Mouse (Mus musculus): ENCODE data around the gene Shc1.
"Not testable (repeated sequence)": the region's sequence is repeated elsewhere in the genome, so short reads cannot be mapped to it uniquely, and the experiment has no call there.

Gene Shc1

GRCm38 (mm10) chr3:89417840-89418169 is 438 bp upstream of the Shc1 start:
- DNase-seq (ENCODE audit: extremely low read depth, low read depth, low spot score) = no peak

GRCm38 (mm10) chr3:89418861-89419250 is 613 bp downstream of the Shc1 start:
- DNase-seq (ENCODE audit: extremely low read depth, low read depth, low spot score) = no peak

GRCm38 (mm10) chr3:89419571-89419970 is 1.3 kb downstream of the Shc1 start:
- no peak for DNase-seq (ENCODE audit: extremely low read depth, low read depth, low spot score)

GRCm38 (mm10) chr3:89419981-89420380 is 1.7 kb downstream of the Shc1 start:
- DNase-seq (ENCODE audit: extremely low read depth, low read depth, low spot score) = no peak

- DNase-seq (ENCODE audit: extremely low read depth, low read depth, low spot score) = no peak
These were observed 2.2 kb downstream of the Shc1 start for GRCm38 (mm10) chr3:89420421-89420820.

GRCm38 (mm10) chr3:89421002-89421774 is 2.9 kb downstream of the Shc1 start:
- no peak for DNase-seq (ENCODE audit: extremely low read depth, low read depth, low spot score)

- no peak for DNase-seq (ENCODE audit: extremely low read depth, low read depth, low spot score)
These were observed 3.7 kb downstream of the Shc1 start for GRCm38 (mm10) chr3:89421810-89422473.

GRCm38 (mm10) chr3:89422556-89423205 is 4.4 kb downstream of the Shc1 start:
- no peak for DNase-seq (ENCODE audit: extremely low read depth, low read depth, low spot score)

GRCm38 (mm10) chr3:89424416-89425140 is 6.3 kb downstream of the Shc1 start:
- DNase-seq (ENCODE audit: extremely low read depth, low read depth, low spot score) = no peak

- DNase-seq (ENCODE audit: extremely low read depth, low read depth, low spot score) = no peak
These were observed 6.9 kb downstream of the Shc1 start for GRCm38 (mm10) chr3:89425141-89425525.

- DNase-seq (ENCODE audit: extremely low read depth, low read depth, low spot score) = no peak
These were observed 7.6 kb downstream of the Shc1 start for GRCm38 (mm10) chr3:89425876-89426275.

- not testable (repeated sequence) for DNase-seq (ENCODE audit: extremely low read depth, low read depth, low spot score)
These were observed 10.8 kb downstream of the Shc1 start for GRCm38 (mm10) chr3:89429021-89429420.

GRCm38 (mm10) chr3:89430171-89431159 is 12.2 kb downstream of the Shc1 start, which contains the start of gene Pygo2:
Gene Pygo2 (plus strand): TSS chr3:89430214.
- DNase-seq (ENCODE audit: extremely low read depth, low read depth, low spot score) = no peak

GRCm38 (mm10) chr3:89432606-89433005 is 14.4 kb downstream of the Shc1 start:
- DNase-seq (ENCODE audit: extremely low read depth, low read depth, low spot score) = no peak

GRCm38 (mm10) chr3:89434532-89434931 is 16.3 kb downstream of the Shc1 start:
- no peak for DNase-seq (ENCODE audit: extremely low read depth, low read depth, low spot score)

GRCm38 (mm10) chr3:89435041-89435440 is 16.8 kb downstream of the Shc1 start:
- DNase-seq (ENCODE audit: extremely low read depth, low read depth, low spot score) = no peak

GRCm38 (mm10) chr3:89436176-89437113 is 18.2 kb downstream of the Shc1 start, which contains the start of gene Pbxip1:
Gene Pbxip1 (plus strand): TSS chr3:89436706.
- no peak for DNase-seq (ENCODE audit: extremely low read depth, low read depth, low spot score)

- no peak for DNase-seq (ENCODE audit: extremely low read depth, low read depth, low spot score)
These were observed 19.0 kb downstream of the Shc1 start for GRCm38 (mm10) chr3:89437269-89437668.

- no peak for DNase-seq (ENCODE audit: extremely low read depth, low read depth, low spot score)
These were observed 22.4 kb downstream of the Shc1 start for GRCm38 (mm10) chr3:89440691-89441090.

Measured in fat pad, adult 2 months (tissue).